Mouse (Mus musculus) CH12.LX (cell line): ENCODE data around the gene Arxes2. TPM values are rescaled to one million over a fixed set of nuclear protein-coding genes. Genes with fewer than 3 reads are reported as not detected.

Experiments used
- DNase-seq: peaks from one replicate; pipeline ENCODE4 v3.0.0-alpha.2; 2013; ENCODE audit errors: extremely low read depth
- H3K27ac ChIP-seq: 2 replicates; pipeline ENCODE4 v1.5.1; 2012; ENCODE audit warnings: low read depth, mild to moderate bottlenecking, control low read depth, moderate library complexity; ENCODE audit not compliant: insufficient read depth
- H3K27me3 ChIP-seq: replicated peaks from 2 replicates; pipeline ENCODE3; 2012; ENCODE audit warnings: inconsistent platforms
- H3K36me3 ChIP-seq, 2 experiments: replicated peaks in 1 of 2; 2 replicates each; pipeline versions ENCODE3 to v1.6.1; 2012; ENCODE audit warnings: inconsistent platforms in 1 of 2, low read length in 1 of 2, mild to moderate bottlenecking in 1 of 2, mixed read lengths in 1 of 2, moderate library complexity in 1 of 2; ENCODE audit not compliant: control insufficient read depth in 1 of 2, insufficient read depth in 1 of 2
- H3K4me1 ChIP-seq, 2 experiments: 2 replicates each; pipeline ENCODE4 v1.6.1; 2012; ENCODE audit warnings: inconsistent platforms in 1 of 2, moderate library complexity in 1 of 2; ENCODE audit not compliant: insufficient read depth in 2 of 2, control insufficient read depth in 1 of 2
- H3K4me2 ChIP-seq: 2 replicates; pipeline ENCODE4 v1.6.1; 2012; ENCODE audit warnings: low read depth, mild to moderate bottlenecking, control low read depth; ENCODE audit not compliant: poor library complexity, insufficient read depth, severe bottlenecking
- H3K4me3 ChIP-seq, 3 experiments: fragments of 150-350 bp in 1 of 3; sonication (generic) in 1 of 3; replicated peaks in 1 of 3; 2 replicates each; pipeline versions ENCODE3 to v1.5.1; 2011 to 2012; ENCODE audit warnings: low read depth in 2 of 3, low read length in 2 of 3, mild to moderate bottlenecking in 2 of 3, moderate library complexity in 2 of 3, control low read depth in 1 of 3, improper control_type of control experiment in 1 of 3, inconsistent platforms in 1 of 3, mixed read lengths in 1 of 3; ENCODE audit not compliant: poor library complexity in 1 of 3
- H3K79me2 ChIP-seq: replicated peaks from 2 replicates; pipeline ENCODE4 v1.6.1; 2012; ENCODE audit warnings: mild to moderate bottlenecking, moderate library complexity; ENCODE audit not compliant: control insufficient read depth, poor library complexity, insufficient read depth, severe bottlenecking; ENCODE audit errors: extremely low read depth
- H3K9ac ChIP-seq: 2 replicates; pipeline ENCODE4 v1.6.1; 2012; ENCODE audit warnings: low read depth, mild to moderate bottlenecking, control low read depth, moderate library complexity; ENCODE audit not compliant: insufficient read depth
- H3K9me3 ChIP-seq: replicated peaks from 2 replicates; pipeline ENCODE3; 2012; ENCODE audit warnings: low read length, inconsistent platforms, mixed read lengths
- CHD1 ChIP-seq: IDR thresholded peaks from 2 replicates; pipeline ENCODE4 v1.6.1; 2012; ENCODE audit warnings: low read depth, low read length, improper control_type of control experiment, inconsistent platforms
- ELF1 ChIP-seq: IDR thresholded peaks from 2 replicates; pipeline ENCODE4 v1.6.1; 2014; ENCODE audit warnings: low read depth, mild to moderate bottlenecking, inconsistent platforms, low read length, improper control_type of control experiment
- EP300 ChIP-seq: IDR thresholded peaks from 2 replicates; pipeline ENCODE4 v1.6.1; 2011; ENCODE audit warnings: low read length, improper control_type of control experiment
- GABPA ChIP-seq: IDR thresholded peaks from 2 replicates; pipeline ENCODE4 v1.6.1; 2012; ENCODE audit warnings: low read depth, low read length, improper control_type of control experiment, inconsistent platforms; ENCODE audit not compliant: insufficient replicate concordance
- HCFC1 ChIP-seq: IDR thresholded peaks from 2 replicates; pipeline ENCODE4 v1.6.1; 2012; ENCODE audit warnings: low read depth, mild to moderate bottlenecking, inconsistent platforms, low read length, improper control_type of control experiment
- IRF4 ChIP-seq: IDR thresholded peaks from 2 replicates; pipeline ENCODE4 v1.6.1; 2014; ENCODE audit warnings: low read depth, mild to moderate bottlenecking, inconsistent platforms, low read length, improper control_type of control experiment
- JUN ChIP-seq: IDR thresholded peaks from 2 replicates; pipeline ENCODE4 v1.6.1; 2011; ENCODE audit warnings: low read depth, mild to moderate bottlenecking, low read length, improper control_type of control experiment, moderate library complexity; ENCODE audit not compliant: insufficient read depth
- JUND ChIP-seq: conservative IDR thresholded peaks from 2 replicates; pipeline ENCODE4 v1.6.1; 2011; ENCODE audit warnings: low read depth, low read length, improper control_type of control experiment
- MAX ChIP-seq: IDR thresholded peaks from 2 replicates; pipeline ENCODE4 v1.6.1; 2011; ENCODE audit warnings: low read length, improper control_type of control experiment
- MXI1 ChIP-seq: IDR thresholded peaks from 2 replicates; pipeline ENCODE4 v1.6.1; 2011; ENCODE audit warnings: mild to moderate bottlenecking, low read depth, low read length, improper control_type of control experiment
- MYC ChIP-seq: IDR thresholded peaks from 2 replicates; pipeline ENCODE4 v1.6.1; 2011; ENCODE audit warnings: low read depth, mild to moderate bottlenecking, improper control_type of control experiment, low read length
- NELFE ChIP-seq: IDR thresholded peaks from 2 replicates; pipeline ENCODE4 v1.6.1; 2011; ENCODE audit warnings: low read depth, low read length, improper control_type of control experiment
- POLR2A ChIP-seq: IDR thresholded peaks from 2 replicates; pipeline ENCODE4 v1.6.1; 2011; ENCODE audit warnings: low read depth, mild to moderate bottlenecking, improper control_type of control experiment, low read length
- TBP ChIP-seq: conservative IDR thresholded peaks from 2 replicates; pipeline ENCODE4 v1.6.1; 2011; ENCODE audit warnings: low read depth, low read length, improper control_type of control experiment
- UBTF ChIP-seq: IDR thresholded peaks from 2 replicates; pipeline ENCODE4 v1.6.1; 2012; ENCODE audit warnings: low read depth, mild to moderate bottlenecking, inconsistent platforms, low read length, improper control_type of control experiment, moderate library complexity
- USF1 ChIP-seq: IDR thresholded peaks from 2 replicates; pipeline ENCODE4 v1.6.1; 2014; ENCODE audit warnings: low read depth, mild to moderate bottlenecking, inconsistent platforms, low read length, improper control_type of control experiment
- USF2 ChIP-seq: conservative IDR thresholded peaks from 2 replicates; pipeline ENCODE4 v1.6.1; 2011; ENCODE audit warnings: low read depth, low read length, improper control_type of control experiment
- ZKSCAN1 ChIP-seq: IDR thresholded peaks from 2 replicates; pipeline ENCODE4 v1.6.1; 2012; ENCODE audit warnings: low read depth, inconsistent platforms, low read length, improper control_type of control experiment, borderline replicate concordance
- ZNF384 ChIP-seq: IDR thresholded peaks from 2 replicates; pipeline ENCODE4 v1.6.1; 2012; ENCODE audit warnings: low read depth, low read length, improper control_type of control experiment, inconsistent platforms
- dilution Hi-C: fragments of 300-500 bp; cut with MboI; formaldehyde crosslinking; loops from 2 replicates; pipeline ENCODE4 v1.14.3; 2020; ENCODE audit warnings: low sequenced_read_pairs; ENCODE audit not compliant: extremely low pct_unique_long_range_greater_than_20kb, extremely low pct_ligation_motif_present
- in situ Hi-C: fragments of 300-500 bp; cut with MboI; formaldehyde crosslinking; loops from 3 replicates; pipeline ENCODE4 v1.14.3; 2019; ENCODE audit warnings: low sequenced_read_pairs, low pct_ligation_motif_present, low pct_unique_long_range_greater_than_20kb, mixed read lengths
- polyA plus RNA-seq: library from polyadenylated mRNA; unstranded; fragments of >175 nt; gene quantifications from 2 replicates; pipeline ENCODE4 v1.2.1, GENCODE M21; 2012; ENCODE audit warnings: low read depth; ENCODE audit not compliant: insufficient read length
- total RNA-seq, 2 experiments: library from RNA; depleted of rRNA; stranded (reverse); fragments of 300-350 nt in 1 of 2; fragments of >200 nt in 1 of 2; gene quantifications; 2 replicates each; pipeline ENCODE4 v1.2.3; 2012 to 2014

Arxes2 gene
- total and polyA plus RNA-seq, 3 experiments: 0.28 to 0.50 TPM; not detected in 1

DNA sequence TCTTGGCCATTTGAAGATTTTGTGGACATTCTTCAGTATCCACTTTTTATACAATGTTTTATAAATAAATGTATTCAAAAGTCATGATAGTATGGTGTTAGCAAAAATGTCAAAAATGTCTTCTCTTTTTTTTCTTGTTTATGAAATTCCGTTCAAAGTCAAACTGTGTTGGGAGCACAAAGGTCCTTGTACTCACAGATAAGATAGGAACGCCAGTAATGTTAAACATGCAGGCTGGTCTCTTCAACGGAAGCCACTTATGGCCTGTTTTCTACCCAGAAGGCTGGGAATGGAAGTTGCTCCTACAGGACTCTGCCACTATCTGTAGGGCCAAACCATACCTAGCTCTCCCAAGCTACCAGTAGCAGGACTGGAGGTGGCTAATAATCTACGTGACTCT, 34.1 kb upstream of the Arxes2 start:
- TF ChIP-seq USF2 (no peak), ZNF384 (no peak), MXI1 (no peak), MAX (no peak), JUN (no peak), POLR2A (no peak), NELFE (no peak), GABPA (no peak)
- H3K4me2 ChIP-seq: no peak overlapping the region
- H3K4me3 ChIP-seq: no peak overlapping the region
- no peaks in the 10 kb centered on the region for H3K27me3 ChIP-seq
- no peaks in the 10 kb centered on the region for H3K36me3 ChIP-seq
- in situ Hi-C loops (no loop called here), dilution Hi-C loops (no loop called here)
- no peaks in the 10 kb centered on the region for H3K9me3 ChIP-seq
- H3K79me2 ChIP-seq: no peaks in the 10 kb centered on the region
- DNase-seq: no peak
- H3K4me1 ChIP-seq: no peaks in the 10 kb centered on the region
- no peak overlapping the region for H3K9ac ChIP-seq
- H3K27ac ChIP-seq: no peak overlapping the region

DNA sequence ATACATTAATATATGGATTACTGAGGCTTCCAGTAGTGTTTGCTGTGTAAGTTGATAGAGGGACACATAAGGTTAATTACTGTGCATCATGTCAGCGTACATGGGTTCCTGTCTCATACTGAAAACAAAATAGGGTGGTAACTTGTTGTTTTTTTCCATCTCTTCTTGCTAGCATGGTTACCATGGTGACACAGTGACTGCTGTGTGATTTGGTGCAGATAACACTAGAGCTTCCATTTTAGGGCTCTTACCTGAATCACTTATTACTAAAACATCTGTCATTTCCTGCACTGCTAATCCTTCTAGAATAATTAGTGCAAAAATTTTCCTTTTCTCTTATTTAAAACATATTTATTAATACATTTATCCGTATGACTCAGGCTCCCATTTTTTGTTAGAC, 31.3 kb upstream of the Arxes2 start:
- no peak overlapping the region for H3K4me3 ChIP-seq
- dilution Hi-C loops (no loop called here), in situ Hi-C loops (loop anchor here (10.0 kb wide), 1 partner anchor 158 kb away; no protein-coding TSS in a partner anchor)
- no peak overlapping the region for H3K4me2 ChIP-seq
- H3K79me2 ChIP-seq: no peaks in the 10 kb centered on the region
- no peaks in the 10 kb centered on the region for H3K9me3 ChIP-seq
- no peak for DNase-seq
- H3K4me1 ChIP-seq: no peaks in the 10 kb centered on the region
- no peaks in the 10 kb centered on the region for H3K27me3 ChIP-seq
- TF ChIP-seq ZKSCAN1 (no peak), MAX (no peak), EP300 (no peak), ELF1 (no peak), USF2 (no peak), TBP (no peak), IRF4 (no peak), USF1 (no peak)
- H3K9ac ChIP-seq: no peak overlapping the region
- no peak overlapping the region for H3K27ac ChIP-seq
- H3K36me3 ChIP-seq: no peaks in the 10 kb centered on the region

- Histone ChIP-seq H3K27ac (no peak overlapping the region), H3K36me3 (no peaks in the 10 kb centered on the region), H3K27me3 (no peaks in the 10 kb centered on the region), H3K4me1 (no peaks in the 10 kb centered on the region), H3K4me3 (no peak overlapping the region), H3K9me3 (no peaks in the 10 kb centered on the region), H3K79me2 (no peaks in the 10 kb centered on the region), H3K4me2 (no peak overlapping the region), H3K9ac (no peak overlapping the region)
- TF ChIP-seq MYC: no peak
- no peak for TF ChIP-seq NELFE
- TF ChIP-seq CHD1: no peak
- TF ChIP-seq HCFC1: no peak
- no peak for TF ChIP-seq MXI1
- no peak for TF ChIP-seq UBTF
- TF ChIP-seq JUND: no peak
- in situ Hi-C loops (loop anchor here (10.0 kb wide), 1 partner anchor 158 kb away; no protein-coding TSS in a partner anchor), dilution Hi-C loops (no loop called here)
- no peak for DNase-seq
Measured at GRCm38 (mm10) chrX:135963130-135963529, 30.5 kb upstream of the Arxes2 start.
